Mouse (Mus musculus): ENCODE data around the gene Bdnf.

Bdnf gene

DNA sequence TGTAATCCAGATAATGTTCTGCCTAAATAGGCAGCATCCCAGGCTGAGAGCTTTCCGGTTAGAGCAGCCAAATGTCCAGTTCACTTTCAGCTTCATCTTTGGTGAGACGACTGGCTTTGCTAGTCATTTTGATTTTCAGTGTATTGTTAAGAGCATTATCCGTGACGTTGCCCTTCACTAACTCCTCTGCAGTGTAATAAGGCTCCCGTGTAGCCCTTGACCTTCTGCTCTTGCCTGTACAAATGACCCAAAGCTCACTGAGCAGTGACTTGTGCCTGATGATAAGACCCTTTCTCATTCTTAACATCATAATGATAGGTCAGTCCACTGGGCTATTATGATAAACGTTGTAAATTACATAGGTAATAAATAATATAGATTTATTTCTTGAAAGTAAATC lies 101.9 kb downstream of the Bdnf start:
- DNase-seq (ENCODE audit: extremely low read depth, low read depth, low spot score) = no peak
